Mouse (Mus musculus) kidney, embryonic 15.5 days (tissue): ENCODE data around the gene Ankib1. TPM values are rescaled to one million over a fixed set of nuclear protein-coding genes. Genes with fewer than 3 reads are reported as not detected.
"Not testable (repeated sequence)": the region's sequence is repeated elsewhere in the genome, so short reads cannot be mapped to it uniquely, and the experiment has no call there.

Source experiments
- ATAC-seq: fragments of 200-750 bp; cut with Nextera tagmentation; replicated peaks from 2 replicates; pipeline ENCODE4 v1.8.0; 2017; ENCODE audit warnings: moderate TSS enrichment; ENCODE audit not compliant: low FRiP score
- H3K27ac ChIP-seq: fragments of 300-500 bp; sonication (generic); 2 replicates; pipeline ENCODE4 v1.5.1; 2015; ENCODE audit warnings: mild to moderate bottlenecking, inconsistent platforms
- H3K27me3 ChIP-seq: fragments of 300-500 bp; sonication (generic); 2 replicates; pipeline ENCODE4 v1.6.1; 2015; ENCODE audit warnings: inconsistent platforms
- H3K36me3 ChIP-seq: fragments of 300-500 bp; sonication (generic); 2 replicates; pipeline ENCODE4 v1.6.1; 2015; ENCODE audit warnings: inconsistent platforms
- H3K4me1 ChIP-seq: fragments of 300-500 bp; sonication (generic); 2 replicates; pipeline ENCODE4 v1.6.1; 2015; ENCODE audit warnings: inconsistent platforms
- H3K4me2 ChIP-seq: fragments of 300-500 bp; sonication (generic); 2 replicates; pipeline ENCODE4 v1.6.1; 2015; ENCODE audit warnings: moderate library complexity, mild to moderate bottlenecking, inconsistent platforms
- H3K4me3 ChIP-seq: fragments of 300-500 bp; sonication (generic); replicated peaks from 2 replicates; pipeline ENCODE4 v1.5.1; 2015; ENCODE audit warnings: mild to moderate bottlenecking, inconsistent platforms
- H3K9ac ChIP-seq: fragments of 300-500 bp; sonication (generic); 2 replicates; pipeline ENCODE4 v1.6.1; 2015; ENCODE audit warnings: mild to moderate bottlenecking, inconsistent platforms
- H3K9me3 ChIP-seq: fragments of 300-500 bp; sonication (generic); replicated peaks from 2 replicates; pipeline ENCODE4 v1.6.1; 2016; ENCODE audit warnings: inconsistent platforms
- WGBS: fragments of 180-500 bp; shearing (Covaris S2); methylation state at CpG from one replicate; pipeline ENCODE4 v1.1.7; 2015; ENCODE audit warnings: mixed read lengths; 5-methylcytosine and 5-hydroxymethylcytosine counted together
- polyA plus RNA-seq: library from polyadenylated mRNA; unstranded; fragments of >200 nt; fragmentation: Nextera tagmentation; extraction: Ambion mirVana; gene quantifications from 2 replicates; pipeline ENCODE4 v1.2.1, GENCODE M21; 2015

The Ankib1 gene
- polyA plus RNA-seq, 1 experiment from 2014 or later = 12.3 TPM

DNA sequence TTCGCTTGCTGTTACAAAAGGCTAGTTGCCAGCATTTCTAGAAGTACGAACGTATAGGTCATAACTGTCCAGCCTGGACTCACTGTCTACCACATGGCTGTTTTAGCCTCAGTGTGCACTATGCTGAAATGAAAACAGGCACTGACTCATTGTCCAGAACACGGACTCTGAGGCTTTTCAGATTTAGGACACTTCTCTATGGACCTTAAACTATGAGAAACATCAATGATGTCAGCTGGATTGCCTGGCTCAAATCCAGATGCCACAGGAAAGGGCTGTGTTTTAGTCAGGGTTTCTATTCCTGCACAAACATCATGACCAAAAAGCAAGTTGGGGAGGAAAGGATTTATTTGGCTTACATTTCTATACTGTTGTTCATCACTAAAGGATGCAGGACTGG lies 15.2 kb downstream of the Ankib1 start:
- ATAC-seq = no peak
- H3K4me2 ChIP-seq = no peak overlapping the region
- H3K27ac ChIP-seq = no peak overlapping the region
- H3K9me3 ChIP-seq = no peaks in the 10 kb centered on the region
- no peaks in the 10 kb centered on the region for H3K4me1 ChIP-seq
- no peak overlapping the region for H3K4me3 ChIP-seq
- 79% methylated on average over 4 of the region's 4 CpGs for WGBS
- H3K27me3 ChIP-seq = no peaks in the 10 kb centered on the region
- no peaks in the 10 kb centered on the region for H3K36me3 ChIP-seq
- H3K9ac ChIP-seq = no peak overlapping the region

DNA sequence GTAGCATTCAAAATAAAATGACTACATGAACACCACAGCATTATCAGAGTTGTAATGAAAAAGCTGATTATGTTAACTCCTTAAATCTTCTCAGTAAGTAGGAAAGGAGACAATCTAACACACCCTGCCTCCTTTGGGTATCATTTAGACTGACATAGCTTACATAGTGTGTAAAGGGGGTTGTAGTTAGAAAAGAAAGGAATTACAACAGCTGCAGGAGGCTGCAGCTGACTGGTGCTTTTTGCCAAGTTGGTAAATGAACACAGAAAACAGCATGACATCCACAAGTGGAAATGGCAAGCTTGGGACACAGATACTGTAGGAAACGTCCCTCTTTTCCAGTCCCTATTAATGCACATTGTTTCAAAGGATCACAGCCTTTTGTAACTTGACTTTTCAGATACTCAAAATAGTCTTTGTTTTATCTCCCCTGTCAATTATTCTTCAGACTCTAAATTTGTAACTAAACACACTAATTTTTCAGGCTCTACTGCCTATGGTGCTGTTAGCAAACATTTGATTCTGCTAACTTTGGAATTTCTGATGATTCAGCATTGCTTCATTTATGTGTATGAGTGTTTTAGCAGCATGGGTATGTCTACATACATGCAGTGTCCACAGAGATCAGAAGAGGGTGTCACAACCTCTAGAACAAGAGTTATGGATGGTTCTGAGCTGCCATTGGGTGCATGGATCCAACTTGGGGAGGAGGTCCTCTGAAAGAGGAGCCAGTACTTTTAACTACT lies 17.8 kb downstream of the Ankib1 start:
- H3K27ac ChIP-seq = no peak overlapping the region
- WGBS = 73% methylated on average over 1 of the region's 1 CpGs
- no peaks in the 10 kb centered on the region for H3K4me1 ChIP-seq
- no peaks in the 10 kb centered on the region for H3K27me3 ChIP-seq
- ATAC-seq = no peak
- H3K4me2 ChIP-seq = no peak overlapping the region
- no peaks in the 10 kb centered on the region for H3K9me3 ChIP-seq
- H3K9ac ChIP-seq = no peak overlapping the region
- H3K4me3 ChIP-seq = no peak overlapping the region
- no peaks in the 10 kb centered on the region for H3K36me3 ChIP-seq

DNA sequence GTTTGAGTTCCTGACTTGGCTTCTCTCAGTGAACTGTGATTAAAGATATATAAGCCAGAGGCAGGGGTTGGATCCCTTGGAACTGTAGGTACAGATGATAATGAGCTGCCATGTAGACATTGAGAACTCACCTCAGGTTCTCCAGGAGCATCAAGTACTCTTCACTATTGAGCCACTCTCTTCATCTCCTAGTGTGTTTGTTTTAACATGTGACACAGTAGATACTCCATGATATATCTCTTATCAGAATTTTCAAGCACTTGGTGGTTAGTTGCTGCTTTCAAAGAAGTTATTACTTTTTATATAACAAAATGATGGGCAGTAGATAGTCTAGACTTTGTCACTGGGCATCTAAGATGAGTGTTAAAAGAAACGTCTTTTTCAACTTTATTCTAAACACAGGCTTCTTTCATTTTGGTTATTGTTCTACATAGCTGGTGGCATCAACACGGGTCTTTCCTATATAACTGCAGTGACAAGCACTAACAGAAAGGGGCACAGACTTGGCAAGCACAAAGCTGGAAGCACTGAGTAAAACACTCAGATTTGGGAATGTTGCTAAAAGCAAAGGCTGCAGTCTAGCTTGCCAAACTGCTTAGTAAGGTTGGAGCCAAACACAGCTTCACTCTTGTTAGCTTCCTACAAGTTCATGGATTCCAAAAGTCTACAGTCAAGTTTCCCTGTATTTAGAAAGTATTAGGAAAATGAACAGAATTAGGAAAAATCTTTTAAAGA lies 18.6 kb downstream of the Ankib1 start:
- no peak overlapping the region for H3K4me2 ChIP-seq
- H3K9me3 ChIP-seq = no peaks in the 10 kb centered on the region
- H3K4me1 ChIP-seq = no peaks in the 10 kb centered on the region
- no peak overlapping the region for H3K9ac ChIP-seq
- H3K4me3 ChIP-seq = no peak overlapping the region
- no peaks in the 10 kb centered on the region for H3K27me3 ChIP-seq
- H3K36me3 ChIP-seq = no peaks in the 10 kb centered on the region
- ATAC-seq = no peak
- 90% methylated on average over 2 of the region's 2 CpGs for WGBS
- H3K27ac ChIP-seq = no peak overlapping the region

DNA sequence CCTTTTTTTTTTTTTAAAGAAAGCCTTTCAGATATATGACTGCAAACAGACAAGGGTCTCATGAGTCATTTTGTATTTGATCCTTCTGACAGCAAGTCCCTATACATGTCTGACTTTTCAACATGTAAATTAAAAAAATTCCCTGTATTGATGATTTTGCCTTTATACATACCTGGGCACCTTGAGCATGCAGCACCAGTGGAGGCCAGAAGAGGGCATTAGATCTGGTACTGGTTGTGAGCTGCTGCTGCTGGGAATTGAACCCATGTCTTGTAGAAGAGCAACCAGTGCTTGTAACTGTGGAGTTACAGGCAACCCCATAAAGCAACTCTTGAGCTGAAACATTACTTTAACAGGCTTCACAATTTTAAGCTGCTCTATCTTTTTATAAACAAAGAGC lies 20.1 kb downstream of the Ankib1 start:
- no peaks in the 10 kb centered on the region for H3K4me1 ChIP-seq
- H3K9me3 ChIP-seq = no peaks in the 10 kb centered on the region
- no peaks in the 10 kb centered on the region for H3K36me3 ChIP-seq
- no peak overlapping the region for H3K9ac ChIP-seq
- H3K4me3 ChIP-seq = no peak overlapping the region
- no peak overlapping the region for H3K27ac ChIP-seq
- no peak overlapping the region for H3K4me2 ChIP-seq
- ATAC-seq = no peak
- no peaks in the 10 kb centered on the region for H3K27me3 ChIP-seq

DNA sequence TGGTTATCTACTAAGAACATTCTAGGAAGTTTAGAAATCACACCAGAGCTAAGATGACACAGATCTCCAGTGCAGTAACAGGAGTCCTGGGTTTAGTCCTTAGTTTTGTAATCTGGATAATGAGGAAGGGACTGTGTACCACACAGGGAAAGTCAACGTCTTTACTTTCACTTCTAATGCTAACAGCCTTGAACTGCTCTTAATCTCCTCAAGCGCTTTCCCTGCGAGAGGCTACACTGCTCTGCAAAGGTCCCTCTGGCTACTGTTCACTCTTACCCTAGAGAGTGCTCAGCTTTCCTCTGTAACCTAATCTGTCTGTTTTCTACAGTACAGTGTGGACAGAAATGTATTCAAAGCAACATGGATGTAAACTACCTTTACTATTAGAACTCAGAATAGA lies 30.7 kb downstream of the Ankib1 start:
- Histone ChIP-seq H3K4me3 (no peak overlapping the region), H3K27me3 (no peaks in the 10 kb centered on the region), H3K27ac (no peak overlapping the region), H3K4me2 (no peak overlapping the region), H3K4me1 (no peaks in the 10 kb centered on the region), H3K36me3 (peaks cover 8% of the 10 kb centered on the region), H3K9me3 (no peaks in the 10 kb centered on the region), H3K9ac (no peak overlapping the region)
- ATAC-seq = no peak
- WGBS = 76% methylated on average over 3 of the region's 3 CpGs

DNA sequence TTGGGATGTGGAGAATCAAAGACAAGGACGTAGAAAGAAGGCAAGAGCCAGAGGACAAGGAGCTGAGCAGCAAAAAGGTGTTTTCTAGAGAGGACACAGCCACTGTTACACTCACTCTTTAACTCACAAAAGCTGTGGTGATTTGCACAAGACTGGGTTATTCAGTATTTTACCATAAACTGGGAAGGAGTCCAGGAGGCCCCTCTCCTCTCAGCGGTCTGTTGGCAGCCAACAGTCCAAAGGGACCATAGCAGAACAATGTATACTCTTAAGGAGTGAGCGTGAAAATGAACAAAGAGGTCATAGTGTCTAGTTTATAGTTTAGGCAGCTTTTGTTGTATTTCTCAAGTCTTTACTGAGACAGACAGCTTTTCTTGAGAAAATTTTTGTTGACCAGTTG lies 31.2 kb downstream of the Ankib1 start:
- Histone ChIP-seq H3K9ac (no peak overlapping the region), H3K27ac (no peak overlapping the region), H3K4me1 (no peaks in the 10 kb centered on the region), H3K9me3 (no peaks in the 10 kb centered on the region), H3K36me3 (peaks cover 13% of the 10 kb centered on the region), H3K4me3 (no peak overlapping the region), H3K27me3 (no peaks in the 10 kb centered on the region), H3K4me2 (no peak overlapping the region)
- no peak for ATAC-seq
- WGBS = 82% methylated on average over 3 of the region's 3 CpGs

DNA sequence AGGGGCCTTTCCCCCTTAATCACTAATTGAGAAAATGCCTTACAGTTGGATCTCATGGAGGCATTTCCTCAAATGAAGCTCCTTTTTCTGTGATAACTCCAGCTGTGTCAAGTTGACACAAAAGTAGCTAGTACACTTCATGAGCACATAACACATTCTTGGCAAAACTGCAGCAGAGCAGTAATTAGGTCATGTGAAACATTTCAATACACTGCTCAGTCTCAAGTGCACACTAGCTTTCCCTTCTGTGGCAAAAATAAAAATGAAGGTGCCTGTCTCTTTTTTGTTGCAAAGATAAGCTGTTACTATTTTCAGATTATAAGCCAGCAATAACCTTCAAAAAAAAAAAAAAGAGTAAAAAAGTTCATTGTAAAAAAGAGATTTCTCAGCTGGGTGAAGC lies 52.2 kb downstream of the Ankib1 start:
- H3K36me3 ChIP-seq = peaks cover 18% of the 10 kb centered on the region
- H3K27me3 ChIP-seq, H3K27ac ChIP-seq, H3K4me1 ChIP-seq, H3K9ac ChIP-seq, H3K4me3 ChIP-seq, ATAC-seq, H3K9me3 ChIP-seq, H3K4me2 ChIP-seq: not testable (repeated sequence)

DNA sequence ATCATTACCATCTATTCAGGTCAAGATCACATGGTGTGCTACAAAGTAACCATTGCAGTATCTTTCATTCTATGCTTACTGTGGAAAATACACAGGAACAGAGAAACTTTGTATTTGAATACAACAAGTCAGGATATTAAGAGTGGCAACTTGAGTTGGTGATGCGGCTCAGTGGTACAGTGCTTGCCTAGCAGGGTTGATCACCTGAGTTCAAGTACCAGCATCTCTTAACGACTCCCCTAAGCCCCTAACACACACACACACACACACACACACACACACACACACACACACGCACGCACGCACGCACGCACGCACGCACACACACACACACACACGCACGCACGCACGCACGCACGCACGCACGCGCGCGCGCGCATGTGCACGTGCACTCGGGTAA lies 69.9 kb downstream of the Ankib1 start:
- H3K9me3 ChIP-seq, H3K27me3 ChIP-seq, H3K27ac ChIP-seq, H3K4me2 ChIP-seq, H3K9ac ChIP-seq, H3K4me1 ChIP-seq, H3K4me3 ChIP-seq, ATAC-seq: not testable (repeated sequence)
- WGBS = 94% methylated on average over 24 of the region's 24 CpGs
- peaks cover 23% of the 10 kb centered on the region for H3K36me3 ChIP-seq

DNA sequence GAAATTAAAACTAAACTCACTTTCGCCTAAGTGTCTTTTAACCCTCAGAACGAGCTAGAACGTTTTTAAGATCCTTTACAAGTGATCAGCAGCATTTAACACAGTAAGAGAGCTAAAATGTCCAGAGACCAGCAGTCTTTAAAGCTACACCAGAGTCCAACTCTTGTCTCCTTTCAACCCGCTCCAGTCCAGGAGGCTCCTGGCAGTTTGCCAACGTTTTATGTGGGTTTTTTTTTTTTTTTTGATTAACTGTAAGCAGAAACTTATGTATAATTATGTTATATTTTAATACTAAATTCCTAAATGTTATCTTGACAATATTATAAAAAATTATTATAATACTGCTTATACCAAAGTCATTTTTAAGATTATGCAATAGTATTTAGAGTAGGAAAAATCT lies 73.9 kb downstream of the Ankib1 start:
- Histone ChIP-seq H3K27me3 (no peaks in the 10 kb centered on the region), H3K27ac (no peak overlapping the region), H3K36me3 (peaks cover 25% of the 10 kb centered on the region), H3K9ac (no peak overlapping the region), H3K9me3 (no peaks in the 10 kb centered on the region), H3K4me3 (no peak overlapping the region), H3K4me1 (no peaks in the 10 kb centered on the region), H3K4me2 (no peak overlapping the region)
- WGBS = 79% methylated on average over 5 of the region's 5 CpGs
- no peak for ATAC-seq

DNA sequence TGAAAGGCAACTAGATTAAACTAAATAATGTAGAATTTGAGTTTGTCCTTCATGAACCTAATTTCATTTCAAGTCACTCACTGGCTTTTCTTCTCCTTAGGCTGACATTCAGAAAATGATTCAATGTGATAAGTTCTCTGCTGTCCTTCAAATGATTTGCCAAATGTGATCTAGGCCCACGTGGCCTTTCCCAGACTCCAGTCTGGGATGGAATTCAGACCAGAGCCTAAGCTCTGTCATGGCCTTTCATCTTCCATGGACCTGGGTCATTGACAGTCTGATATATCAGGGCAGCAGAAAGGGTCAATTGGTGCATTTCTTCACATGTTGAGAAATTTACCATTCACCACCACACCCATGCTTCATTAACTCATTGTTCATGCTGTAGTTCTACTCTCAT lies 77.2 kb downstream of the Ankib1 start:
- Histone ChIP-seq H3K27ac (no peak overlapping the region), H3K9ac (no peak overlapping the region), H3K36me3 (peaks cover 39% of the 10 kb centered on the region), H3K27me3 (no peaks in the 10 kb centered on the region), H3K4me1 (no peaks in the 10 kb centered on the region), H3K4me2 (no peak overlapping the region), H3K4me3 (no peak overlapping the region), H3K9me3 (no peaks in the 10 kb centered on the region)
- ATAC-seq = no peak
- WGBS = 98% methylated on average over 1 of the region's 1 CpGs

DNA sequence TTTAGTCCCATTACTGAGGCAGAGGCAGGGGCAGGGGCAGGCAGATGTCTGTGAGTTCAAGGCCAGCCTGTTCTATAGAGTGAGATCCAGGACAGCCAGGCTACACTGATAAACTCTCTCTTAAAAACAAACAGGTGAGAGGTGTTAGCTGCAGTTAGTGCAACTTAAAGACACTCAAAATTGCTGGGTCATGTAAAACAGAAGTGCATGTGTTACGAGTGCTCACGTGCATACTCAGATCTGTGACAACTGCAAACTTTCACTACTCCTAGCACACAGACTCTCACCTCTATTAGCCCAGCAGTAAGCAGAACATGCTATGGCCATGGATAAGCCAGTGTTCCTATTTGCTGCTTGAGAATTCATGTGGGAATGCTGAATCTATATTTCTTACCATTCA lies 79.3 kb downstream of the Ankib1 start:
- Histone ChIP-seq H3K27ac (no peak overlapping the region), H3K9ac (no peak overlapping the region), H3K4me2 (no peak overlapping the region), H3K9me3 (no peaks in the 10 kb centered on the region), H3K27me3 (no peaks in the 10 kb centered on the region), H3K4me3 (no peak overlapping the region), H3K36me3 (peaks cover 49% of the 10 kb centered on the region), H3K4me1 (no peaks in the 10 kb centered on the region)
- WGBS = 92% methylated on average over 2 of the region's 2 CpGs
- ATAC-seq = no peak

DNA sequence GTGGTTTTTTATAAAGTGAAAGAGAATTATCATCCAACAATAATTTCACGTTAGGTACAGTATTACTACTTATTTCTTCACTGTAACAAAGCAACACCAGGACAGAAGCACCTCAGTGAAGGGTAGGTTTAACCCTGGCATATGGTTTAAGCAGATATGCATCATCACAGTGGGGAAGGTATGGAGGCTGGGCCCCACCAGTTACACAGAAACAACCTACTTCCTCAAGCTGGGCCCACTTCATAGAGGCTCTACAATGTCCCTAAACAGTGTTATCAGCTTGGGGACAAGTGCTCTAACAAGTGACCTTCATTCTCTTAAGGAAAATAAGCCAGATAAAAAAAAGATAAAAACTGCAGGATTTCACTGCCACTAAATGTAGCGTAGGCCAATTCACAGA lies 79.9 kb downstream of the Ankib1 start:
- ATAC-seq = no peak
- Histone ChIP-seq H3K36me3 (peaks cover 49% of the 10 kb centered on the region), H3K9ac (no peak overlapping the region), H3K27ac (no peak overlapping the region), H3K27me3 (no peaks in the 10 kb centered on the region), H3K4me1 (no peaks in the 10 kb centered on the region), H3K9me3 (no peaks in the 10 kb centered on the region), H3K4me3 (no peak overlapping the region), H3K4me2 (no peak overlapping the region)
- WGBS = 95% methylated on average over 2 of the region's 2 CpGs

DNA sequence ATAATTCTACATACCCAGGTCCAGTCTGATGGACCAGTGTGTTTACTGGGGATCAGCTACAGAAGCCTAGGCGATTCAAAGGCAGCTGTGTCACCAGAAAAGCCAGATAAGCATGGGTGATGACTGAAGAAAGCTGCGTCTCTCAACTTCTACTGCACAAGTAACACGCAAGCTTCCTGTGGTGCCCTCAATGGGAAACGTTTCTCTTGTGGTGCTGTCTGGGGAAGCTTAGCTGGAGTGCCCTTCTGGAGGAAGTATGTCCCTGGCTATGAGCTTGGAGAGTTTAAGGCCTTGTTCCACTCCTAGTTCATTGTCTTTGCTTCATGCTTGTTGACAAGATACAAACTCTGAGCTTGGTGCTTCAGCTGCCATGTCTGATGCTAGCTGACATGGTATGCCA lies 83.4 kb downstream of the Ankib1 start:
- no peak overlapping the region for H3K4me3 ChIP-seq
- H3K9ac ChIP-seq = no peak overlapping the region
- no peak overlapping the region for H3K4me2 ChIP-seq
- H3K36me3 ChIP-seq = peaks cover 49% of the 10 kb centered on the region
- H3K27ac ChIP-seq = no peak overlapping the region
- no peaks in the 10 kb centered on the region for H3K27me3 ChIP-seq
- H3K9me3 ChIP-seq = no peaks in the 10 kb centered on the region
- WGBS = 92% methylated on average over 4 of the region's 4 CpGs
- H3K4me1 ChIP-seq = no peaks in the 10 kb centered on the region
- no peak for ATAC-seq
